Mouse (Mus musculus) heart, adult 8-10 months (tissue): ENCODE measurements around the gene Tomm20l. TPM values are rescaled to one million over a fixed set of nuclear protein-coding genes. Genes with fewer than 3 reads are reported as not detected.
"Not testable (repeated sequence)": the region's sequence is repeated elsewhere in the genome, so short reads cannot be mapped to it uniquely, and the experiment has no call there.

Source experiments
- DNase-seq: peaks from one replicate; pipeline ENCODE4 v3.0.0; 2022; ENCODE audit warnings: low spot score
- total RNA-seq, 4 experiments: library from RNA; stranded (reverse); gene quantifications; 2 replicates each; pipeline ENCODE4 v1.2.4; 2022

Gene Tomm20l
- 1 to 10 TPM; 1.0 to 1.8 (median 1.5) TPM for total RNA-seq

DNA sequence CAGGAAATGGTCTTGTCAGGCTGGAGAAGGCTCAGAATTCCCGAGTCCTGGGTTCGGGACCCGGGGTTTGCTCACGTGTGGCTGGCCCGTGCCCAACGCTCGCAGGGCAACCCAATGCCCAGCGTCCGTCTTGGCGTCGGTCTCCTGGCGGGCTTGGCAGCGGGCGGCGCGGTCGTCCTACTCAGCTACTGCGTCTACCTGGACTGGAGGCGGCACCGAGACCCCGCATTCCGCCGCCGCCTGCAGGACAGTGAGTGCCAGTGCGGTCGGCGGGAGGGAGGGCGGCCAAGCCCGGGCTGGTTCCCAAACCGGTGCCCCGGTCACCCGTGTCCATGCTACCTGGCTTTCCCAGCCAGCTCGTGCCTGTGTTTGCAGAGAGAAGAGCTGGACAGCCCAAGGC is at the start of gene Tomm20l:
TSS of gene Tomm20l (plus strand) at position 98 of the 400 bp plus-strand sequence.
- DNase-seq: no peak

DNA sequence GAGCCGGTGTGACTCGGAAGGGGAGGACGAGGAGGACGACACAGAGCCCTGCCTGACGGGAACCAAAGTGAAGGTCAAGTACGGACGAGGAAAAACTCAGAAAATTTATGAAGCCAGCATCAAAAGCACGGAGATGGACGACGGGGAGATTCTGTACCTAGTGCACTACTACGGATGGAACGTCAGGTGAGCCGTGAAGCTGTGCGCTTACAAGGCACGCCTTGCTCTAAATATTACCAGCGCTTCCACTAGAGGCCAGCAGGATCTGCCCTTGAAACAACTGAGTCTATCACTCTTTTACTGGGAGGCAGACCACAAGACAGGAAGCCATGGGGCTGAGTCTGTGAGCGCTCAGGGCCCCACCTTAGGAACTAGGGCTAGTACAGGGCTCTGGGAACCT is 41.4 kb upstream of the Tomm20l start:
- no peak for DNase-seq

DNA sequence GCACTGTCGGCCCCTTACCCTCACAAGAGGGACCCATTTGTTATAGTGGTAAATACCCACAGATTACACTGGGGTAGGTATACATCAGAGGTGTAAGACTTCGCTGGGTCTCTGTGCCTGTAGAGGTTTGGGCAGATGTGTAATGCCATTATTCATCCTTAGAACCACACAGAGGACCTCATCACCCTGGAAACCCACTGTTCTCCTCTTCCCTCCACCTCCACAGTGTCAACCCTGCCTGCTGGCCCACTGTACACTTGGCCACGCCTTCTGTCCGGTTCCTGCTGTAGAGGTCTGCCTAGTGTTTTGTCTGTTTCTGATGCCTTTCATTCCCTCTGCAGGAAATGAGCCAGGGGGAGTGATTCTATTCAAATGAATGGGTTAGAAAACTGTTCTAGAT is 39.2 kb upstream of the Tomm20l start:
- no peak for DNase-seq

DNA sequence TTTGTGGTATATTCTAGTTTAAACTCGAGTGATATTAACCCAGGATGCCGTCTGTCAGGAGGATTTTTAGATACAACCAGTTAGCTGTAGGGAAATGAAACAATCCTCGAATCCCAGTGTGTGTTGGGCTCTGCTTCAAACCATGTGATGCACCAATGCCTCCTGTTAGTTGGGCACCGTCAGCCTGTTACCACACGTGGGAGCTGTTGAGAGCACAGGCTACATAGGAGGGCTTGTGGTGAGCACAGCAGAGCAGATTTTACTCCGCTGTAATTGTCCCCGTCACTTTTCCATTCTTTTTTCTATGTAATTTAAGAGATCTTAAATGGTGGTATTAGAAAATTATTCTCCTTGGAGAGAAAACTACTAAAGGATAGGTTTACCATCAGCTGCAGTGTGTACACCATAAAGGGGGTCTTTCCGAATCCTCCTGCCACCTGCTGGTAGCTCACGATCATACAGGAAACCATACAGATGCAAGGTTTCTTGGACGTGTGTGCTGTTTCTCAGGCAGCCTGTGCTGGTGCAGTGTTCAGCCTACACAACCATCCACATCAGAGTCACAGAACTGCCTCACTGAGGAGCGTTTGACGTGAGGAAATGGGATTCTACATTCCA is 38.0 kb upstream of the Tomm20l start:
- no peak for DNase-seq

DNA sequence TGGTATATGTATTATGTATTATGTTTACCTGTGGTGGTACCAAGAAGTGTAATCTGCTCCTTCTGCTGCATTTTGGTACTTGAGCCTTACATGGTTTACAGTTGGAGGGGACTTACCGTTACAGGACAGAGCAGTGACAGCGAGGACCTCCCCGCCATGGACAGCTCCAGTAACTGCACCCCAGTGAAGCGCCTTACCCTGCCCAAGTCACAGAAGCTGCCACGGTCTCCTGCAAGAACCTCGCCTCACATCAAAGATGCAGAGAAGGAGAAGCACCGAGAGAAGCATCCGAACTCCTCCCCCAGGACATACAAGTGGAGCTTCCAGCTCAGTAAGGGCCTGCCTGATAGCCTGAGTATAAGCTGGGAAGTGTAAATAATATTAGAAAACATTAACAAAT is 24.9 kb upstream of the Tomm20l start:
- no peak for DNase-seq

DNA sequence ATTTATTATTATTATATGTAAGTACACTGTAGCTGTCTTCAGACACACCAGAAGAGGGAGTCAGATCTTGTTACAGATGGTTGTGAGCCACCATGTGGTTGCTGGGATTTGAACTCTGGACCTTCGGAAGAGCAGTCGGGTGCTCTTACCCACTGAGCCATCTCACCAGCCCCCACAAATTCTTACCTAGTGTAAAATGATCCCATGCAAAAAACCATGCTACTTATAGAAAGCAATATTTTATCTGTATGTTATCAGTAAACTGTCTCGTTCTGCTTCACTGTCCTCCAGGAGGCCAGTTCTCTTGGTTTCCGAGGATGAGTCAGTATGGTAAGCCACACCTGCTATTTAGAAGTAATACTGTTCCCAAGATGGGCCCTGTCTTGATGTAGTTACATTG is 7.0 kb upstream of the Tomm20l start:
- DNase-seq: not testable (repeated sequence)

DNA sequence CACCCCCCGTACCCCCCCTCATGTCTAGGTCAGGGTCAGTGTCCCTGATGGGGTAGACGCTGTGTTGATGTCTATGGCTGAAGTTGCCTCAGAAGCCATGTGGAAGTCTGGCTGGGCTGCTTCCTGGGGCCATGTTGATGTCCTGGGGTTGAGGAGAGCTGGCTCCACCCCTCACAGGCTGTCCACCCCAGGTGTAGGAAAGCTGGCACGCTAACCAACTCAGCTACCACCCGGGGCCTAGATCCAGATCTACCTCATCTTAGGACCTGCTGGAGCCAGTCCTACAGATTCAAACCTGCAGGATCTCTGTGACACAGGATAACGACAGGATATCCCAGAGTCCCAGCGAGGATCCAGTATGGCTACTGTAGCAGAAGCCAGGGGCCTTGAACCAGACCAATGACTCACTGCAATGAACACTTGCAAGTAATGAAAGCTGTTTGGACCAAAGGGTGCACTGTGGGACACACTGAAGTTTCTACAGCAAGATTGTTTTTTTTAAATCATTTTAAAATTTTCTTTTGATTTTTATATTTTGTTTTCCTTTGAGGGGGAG is 3.9 kb upstream of the Tomm20l start:
- DNase-seq: no peak

DNA sequence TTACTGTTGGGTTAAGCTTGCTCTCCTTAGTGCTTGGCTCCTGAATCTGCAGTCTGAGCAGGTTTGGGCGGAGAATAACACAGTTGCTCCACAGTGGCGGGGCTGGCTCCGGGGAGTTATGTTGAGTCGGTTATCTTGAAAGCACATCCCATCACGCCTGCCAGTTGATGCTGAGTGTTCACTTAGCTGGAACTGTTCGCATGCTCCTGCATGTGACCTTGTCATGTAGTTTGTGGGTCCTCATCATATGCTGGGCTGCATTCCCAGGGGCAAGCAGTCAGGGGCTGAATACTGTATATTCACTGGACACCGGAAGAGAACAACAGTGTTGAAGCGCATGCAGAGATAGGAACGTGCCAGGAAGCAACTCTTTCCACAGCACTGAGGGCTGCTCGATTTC is 1.8 kb downstream of the Tomm20l start:
- DNase-seq: no peak

DNA sequence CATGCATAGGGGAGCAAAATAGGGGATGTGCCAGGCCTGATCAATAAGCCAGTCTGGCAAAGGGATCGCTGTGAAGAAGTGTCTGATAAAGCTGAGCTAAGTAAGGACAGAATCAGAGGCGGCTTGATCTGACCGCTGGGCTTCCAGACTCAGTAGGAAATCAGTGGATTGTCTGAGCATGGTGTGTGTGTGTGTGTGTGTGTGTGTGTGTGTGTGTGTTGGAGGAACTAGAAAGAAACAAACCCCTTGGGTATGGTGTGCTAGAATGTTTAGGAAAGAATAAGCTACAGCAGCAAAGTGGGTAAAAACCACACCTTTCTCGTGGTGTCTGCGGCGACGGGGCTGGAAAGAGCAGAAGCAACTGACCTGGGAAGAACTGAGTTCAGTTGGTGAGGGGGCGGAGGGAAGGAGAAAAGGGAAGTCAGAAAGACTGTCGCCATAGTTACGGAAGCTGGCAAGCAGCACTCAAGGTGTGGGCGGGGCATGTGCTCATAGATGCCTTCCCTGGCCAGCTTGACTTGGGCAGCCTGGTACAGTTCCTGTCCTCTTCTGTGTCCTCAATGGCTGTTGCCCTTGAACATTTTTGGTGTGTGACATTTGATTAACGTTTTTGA is 2.6 kb downstream of the Tomm20l start:
- no peak for DNase-seq

DNA sequence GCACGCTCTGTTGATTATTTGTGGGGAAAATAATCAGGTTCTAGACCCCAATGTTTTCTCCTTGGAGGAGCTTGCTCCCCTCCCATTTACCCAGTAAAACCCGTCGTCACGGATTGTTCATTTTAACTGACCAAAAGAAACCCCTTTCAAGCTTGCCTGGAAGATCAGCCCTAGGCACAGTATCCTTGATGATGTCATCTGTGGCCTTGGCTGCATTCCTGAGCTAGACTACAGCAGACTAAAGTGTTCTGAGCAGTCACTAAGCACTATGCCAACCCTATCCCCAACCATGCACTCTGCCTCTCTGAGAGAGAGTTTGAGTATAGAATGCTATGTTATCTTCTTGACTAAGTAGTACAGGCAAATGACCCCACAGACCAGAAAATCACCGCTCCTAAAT is 5.2 kb downstream of the Tomm20l start:
- no peak for DNase-seq

DNA sequence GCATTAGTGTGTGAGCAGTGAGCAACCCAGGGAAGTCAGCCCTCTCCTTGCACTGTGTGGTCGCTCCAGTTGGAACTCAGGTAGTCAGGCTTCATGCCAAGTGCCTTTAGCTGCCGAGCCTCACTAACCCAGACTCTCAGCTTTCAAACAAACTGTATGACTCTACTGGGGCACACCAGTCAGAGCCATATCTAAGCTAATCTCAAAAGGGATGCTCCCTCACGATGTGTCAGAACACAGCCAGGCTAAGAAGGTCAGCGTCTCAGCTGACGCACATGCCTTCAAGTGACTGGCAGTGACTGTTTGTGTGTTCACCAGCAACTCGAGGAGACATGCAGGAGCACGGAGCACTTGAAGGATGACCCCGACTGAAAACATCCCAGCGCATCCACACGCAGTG is 11.5 kb downstream of the Tomm20l start:
- DNase-seq: no peak

DNA sequence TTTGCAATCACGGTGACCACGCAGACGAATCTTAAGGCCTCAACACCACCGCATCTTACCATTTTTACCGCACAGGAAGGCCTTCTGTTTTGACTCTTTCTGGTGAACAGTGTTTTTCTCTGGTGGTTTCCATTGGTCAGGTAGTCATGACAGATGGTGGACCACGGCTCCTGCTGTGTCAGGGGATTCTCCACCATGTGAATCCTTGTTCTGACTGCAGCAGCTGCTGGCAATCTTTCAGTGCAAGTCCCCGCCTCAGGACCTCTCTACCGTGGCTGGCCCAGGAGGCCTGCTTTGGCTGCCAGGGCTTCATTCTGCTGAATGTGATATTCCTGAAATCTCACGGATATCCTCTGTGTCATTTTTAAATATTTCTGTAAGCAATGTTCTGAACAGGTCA is 12.1 kb downstream of the Tomm20l start:
- no peak for DNase-seq

DNA sequence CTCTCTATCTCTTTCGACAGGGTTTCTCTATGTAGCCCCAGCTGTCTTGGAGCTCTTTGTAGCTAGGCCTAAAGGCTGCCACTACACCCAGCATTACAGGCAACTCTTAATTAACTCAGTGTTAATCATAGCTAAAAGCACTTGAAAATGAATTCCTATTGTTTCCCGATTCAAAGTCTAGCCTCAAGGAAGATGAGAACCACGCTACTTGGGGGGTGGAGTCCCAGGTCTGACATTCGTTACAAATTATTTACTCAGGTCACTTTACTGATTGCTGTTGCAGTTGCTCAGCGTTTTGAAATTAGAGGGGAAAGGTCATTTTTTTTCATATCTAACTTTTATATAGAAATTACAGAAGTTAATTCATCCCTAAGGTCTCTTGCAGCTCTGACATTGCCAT is 24.4 kb downstream of the Tomm20l start:
- DNase-seq: no peak

DNA sequence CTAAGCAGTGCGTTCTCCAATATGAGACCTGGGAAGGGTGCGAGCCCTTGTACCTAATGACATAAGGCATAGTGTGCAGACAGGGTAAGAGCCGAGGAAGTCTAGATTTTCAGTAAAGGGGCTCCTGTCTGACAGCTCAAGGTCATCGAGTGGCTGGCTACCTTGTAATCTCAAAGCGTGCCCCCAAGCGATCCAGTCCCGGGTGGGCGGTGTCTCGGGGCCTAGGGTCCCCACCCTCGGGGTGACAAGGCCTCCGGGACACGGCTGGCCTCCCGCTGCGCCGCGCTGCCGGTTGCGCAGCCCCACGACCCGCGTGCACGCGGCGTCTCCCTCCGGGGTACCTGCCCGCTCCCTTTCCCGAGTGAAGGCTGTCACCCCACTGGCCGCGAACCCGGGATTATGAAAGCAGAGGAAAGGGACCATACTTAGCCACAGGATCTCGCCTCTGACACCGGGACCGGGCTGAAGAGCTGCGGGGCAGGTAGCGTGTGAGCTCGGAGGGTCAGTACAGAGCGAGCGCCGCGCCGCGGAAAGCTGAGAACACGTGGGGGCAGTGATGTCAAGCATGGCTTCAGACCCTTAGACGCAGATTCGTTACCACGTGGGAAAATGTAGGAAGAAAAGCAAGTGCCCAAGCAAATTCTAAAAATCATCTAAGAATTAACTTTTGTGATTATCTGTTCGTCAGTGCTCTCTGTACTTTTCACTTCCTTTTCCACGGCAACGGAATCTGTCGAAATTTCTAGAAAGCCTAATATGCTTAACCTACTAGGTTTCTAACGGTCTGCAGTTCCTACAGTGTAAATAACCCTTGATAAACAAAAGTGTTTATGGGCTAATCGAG is 25.1 kb downstream of the Tomm20l start, which contains the start of the genes Timm9 and 2700049A03Rik:
TSS of gene Timm9 (minus strand) at position 555 of the 844 bp plus-strand sequence.
TSS of gene 2700049A03Rik (plus strand) at position 719 of the 844 bp plus-strand sequence.
- peak; percentile 86 for DNase-seq

DNA sequence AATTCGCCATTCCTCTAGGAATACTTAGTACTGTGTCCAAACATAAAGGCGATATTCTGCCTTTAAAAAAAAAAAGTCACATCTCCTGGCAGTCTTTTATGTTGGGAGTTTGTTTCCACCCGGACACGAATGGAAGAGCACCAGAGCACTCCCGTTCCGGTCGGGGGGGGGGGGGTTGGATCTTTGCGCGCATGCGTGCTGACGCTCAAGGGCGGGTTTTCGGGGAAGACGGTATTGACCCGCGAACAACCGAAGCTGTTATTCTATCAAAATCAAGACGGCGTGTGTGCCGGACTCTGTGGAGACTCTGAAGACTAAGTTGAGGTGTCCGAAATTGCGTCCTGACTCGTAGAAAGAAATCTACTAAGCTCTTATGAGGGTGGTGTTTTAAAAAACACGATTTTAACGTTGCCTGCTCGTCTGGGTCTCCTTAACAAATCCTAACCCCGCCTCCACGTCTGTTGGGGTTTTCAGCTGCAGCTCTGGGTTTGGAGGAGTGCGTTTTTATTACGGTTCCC is 25.8 kb downstream of the Tomm20l start:
- peak; percentile 71 for DNase-seq

DNA sequence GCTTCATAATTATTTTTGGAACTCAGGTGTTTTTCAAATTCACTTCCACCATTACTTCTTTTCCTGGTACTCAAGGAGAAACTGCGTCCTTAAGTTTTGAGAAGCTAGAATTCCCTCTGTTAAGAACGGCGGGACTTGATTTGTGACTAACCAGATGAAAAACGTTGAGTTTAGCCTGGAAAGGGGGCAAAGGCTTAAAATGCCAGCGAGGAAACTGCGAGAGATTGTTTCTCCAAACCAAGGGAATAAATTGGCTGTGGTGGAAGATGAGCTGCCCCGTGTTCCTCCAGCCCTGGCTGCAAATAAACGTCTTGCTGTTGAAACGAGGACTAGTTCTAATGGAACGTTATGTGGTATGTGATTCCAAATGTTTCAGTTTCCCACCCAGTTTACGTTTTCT is 26.5 kb downstream of the Tomm20l start:
- DNase-seq: no peak

DNA sequence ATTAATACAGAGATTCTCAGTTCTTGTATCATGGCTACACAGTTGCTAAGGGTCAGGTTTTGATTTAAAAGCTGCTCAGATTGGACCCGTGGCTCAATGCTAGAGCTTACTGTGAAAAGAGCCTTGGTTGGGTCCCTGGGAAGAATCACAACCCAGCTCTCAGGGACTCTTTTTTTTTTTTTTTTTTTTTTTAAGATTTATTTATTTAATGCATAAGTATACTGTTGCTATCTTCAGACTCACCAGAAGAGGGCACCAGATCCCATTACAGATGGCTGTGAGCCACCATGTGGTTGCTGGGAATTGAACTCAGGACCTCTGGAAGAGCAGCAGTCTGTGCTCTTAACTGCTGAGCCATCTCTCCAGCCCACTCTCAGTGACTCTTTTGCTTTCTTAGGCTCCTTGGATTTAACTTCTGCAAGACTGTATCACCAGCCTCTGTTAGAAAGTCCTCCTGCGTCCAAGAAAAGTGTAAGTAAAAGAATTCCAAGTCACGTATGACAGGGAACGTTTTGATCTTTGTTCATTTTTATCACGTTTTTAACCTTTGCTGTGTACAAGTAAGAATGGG is 28.1 kb downstream of the Tomm20l start:
- DNase-seq: no peak

DNA sequence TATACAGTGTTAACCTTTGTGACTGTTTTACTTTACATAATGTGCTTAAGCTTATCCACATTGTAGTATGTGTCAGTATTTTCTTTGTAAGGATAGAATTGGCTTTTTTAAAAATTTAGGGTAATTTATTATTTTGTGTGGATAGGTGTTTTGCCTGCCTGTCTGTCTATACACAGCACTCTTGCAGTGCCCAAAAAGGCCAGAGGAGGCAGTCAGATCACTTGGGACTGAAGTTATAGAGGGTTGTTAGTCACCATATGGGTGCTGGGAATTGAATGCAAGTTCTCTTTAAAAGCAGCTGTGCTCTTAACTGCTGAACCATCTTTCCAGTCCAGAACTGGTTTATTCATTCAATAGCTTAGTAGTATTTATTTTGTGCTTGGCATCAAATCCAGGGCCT is 30.0 kb downstream of the Tomm20l start:
- no peak for DNase-seq

DNA sequence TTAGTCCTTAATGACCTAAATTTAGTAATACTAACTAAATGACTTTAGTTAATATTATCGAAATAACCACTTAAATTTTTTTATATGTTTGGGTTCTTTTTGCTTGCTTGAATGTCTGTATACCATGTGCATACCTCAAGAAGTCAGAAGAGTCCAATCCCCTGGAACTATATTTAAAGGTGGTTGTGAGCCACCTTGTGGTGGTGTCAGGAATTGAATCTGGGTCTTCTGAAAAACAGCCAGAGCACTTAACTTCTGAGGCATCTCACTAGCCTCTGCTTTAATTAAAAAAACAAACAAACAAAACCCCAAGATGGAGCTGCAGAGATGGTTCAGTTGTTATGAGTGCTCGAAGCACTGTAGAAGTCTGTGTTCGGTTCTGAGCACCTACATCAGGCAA is 36.4 kb downstream of the Tomm20l start:
- DNase-seq: peak; percentile 28

DNA sequence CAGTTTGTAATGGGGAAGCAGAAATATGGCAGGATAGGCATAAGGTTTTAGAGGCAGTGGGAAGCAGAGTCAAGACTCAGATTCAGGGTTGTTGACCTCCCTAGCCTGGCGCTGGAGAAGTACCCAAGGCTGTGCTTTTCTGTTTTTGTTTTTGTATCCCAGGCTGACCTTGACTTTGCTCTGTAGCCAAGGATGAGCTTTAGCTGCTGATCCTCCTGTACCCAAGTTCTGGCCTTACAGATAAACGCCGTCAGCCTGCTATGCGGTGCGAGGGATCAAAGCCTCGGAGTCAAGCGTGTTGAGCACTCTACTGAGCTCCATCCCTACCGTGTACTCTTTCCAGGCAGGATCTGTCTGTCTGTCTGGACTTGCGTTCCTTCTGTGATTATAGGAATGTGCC is 37.6 kb downstream of the Tomm20l start:
- DNase-seq: no peak

DNA sequence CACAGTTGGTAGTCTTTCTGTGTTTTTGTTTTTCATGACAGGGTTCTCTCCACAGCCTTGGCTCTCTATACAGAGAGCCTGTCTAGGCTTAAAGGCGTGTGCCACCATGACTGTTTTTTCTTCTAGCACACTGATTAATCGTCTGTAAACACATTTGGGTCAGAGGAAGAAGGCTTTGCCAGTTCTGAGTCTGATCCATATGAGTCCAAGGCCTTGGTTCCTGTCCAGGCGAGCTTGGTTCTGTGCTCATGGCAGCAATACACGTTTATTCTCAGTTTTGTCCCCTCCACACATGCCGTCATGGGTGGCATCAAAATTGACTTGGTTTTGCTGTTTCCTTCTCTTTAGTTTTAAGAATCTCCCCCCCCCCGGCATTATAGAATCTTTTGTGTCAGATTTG is 38.2 kb downstream of the Tomm20l start:
- DNase-seq: no peak

DNA sequence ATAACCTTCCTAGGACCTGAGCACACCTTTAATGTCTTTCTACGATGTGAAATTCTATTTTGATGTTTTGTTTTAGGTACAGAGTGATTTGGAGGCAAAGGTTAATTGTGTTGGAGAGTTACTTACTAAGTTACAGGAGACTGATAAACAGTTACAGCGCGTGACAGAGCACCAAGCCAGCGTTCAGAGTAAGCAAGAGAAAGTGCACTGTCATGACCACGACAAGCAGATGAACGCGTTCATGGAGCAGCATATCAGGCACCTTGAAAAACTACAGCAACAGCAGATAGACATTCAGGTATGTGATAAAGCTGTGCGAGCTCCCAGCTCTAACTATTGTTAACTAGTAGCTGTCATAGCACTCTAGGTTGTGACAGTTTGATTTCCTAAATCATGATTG is 38.9 kb downstream of the Tomm20l start:
- DNase-seq: no peak
